Mouse (Mus musculus) limb, embryonic 12.5 days (tissue): ENCODE measurements around the gene Magi2. TPM values are rescaled to one million over a fixed set of nuclear protein-coding genes. Genes with fewer than 3 reads are reported as not detected.
A peak's percentile ranks its signal among the peaks of the same experiment; 100 is the strongest.

Experiments
- ATAC-seq: fragments of 200-750 bp; cut with Nextera tagmentation; 2 replicates; pipeline ENCODE4 v1.8.0; 2017; ENCODE audit warnings: low read depth, moderate TSS enrichment; ENCODE audit not compliant: insufficient number of reproducible peaks, insufficient read depth, low FRiP score, low TSS enrichment
- H3K27ac ChIP-seq: fragments of 300-500 bp; sonication (generic); 2 replicates; pipeline ENCODE4 v1.5.1; 2016; ENCODE audit warnings: mild to moderate bottlenecking, moderate library complexity
- H3K27me3 ChIP-seq: fragments of 300-500 bp; sonication (generic); 2 replicates; pipeline ENCODE4 v1.6.1; 2016; ENCODE audit warnings: mild to moderate bottlenecking, moderate library complexity
- H3K36me3 ChIP-seq: fragments of 300-500 bp; sonication (generic); 2 replicates; pipeline ENCODE4 v1.6.1; 2016; ENCODE audit warnings: mild to moderate bottlenecking, moderate library complexity
- H3K4me1 ChIP-seq: fragments of 300-500 bp; sonication (generic); replicated peaks from 2 replicates; pipeline ENCODE4 v1.6.1; 2016
- H3K4me2 ChIP-seq: fragments of 300-500 bp; sonication (generic); 2 replicates; pipeline ENCODE4 v1.6.1; 2016; ENCODE audit warnings: mild to moderate bottlenecking, moderate library complexity
- H3K4me3 ChIP-seq: fragments of 300-500 bp; sonication (generic); replicated peaks from 2 replicates; pipeline ENCODE4 v1.5.1; 2016; ENCODE audit warnings: mild to moderate bottlenecking
- H3K9ac ChIP-seq: fragments of 300-500 bp; sonication (generic); replicated peaks from 2 replicates; pipeline ENCODE4 v1.6.1; 2016; ENCODE audit warnings: mild to moderate bottlenecking, moderate library complexity
- H3K9me3 ChIP-seq: fragments of 300-500 bp; sonication (generic); 2 replicates; pipeline ENCODE4 v1.6.1; 2016; ENCODE audit warnings: mild to moderate bottlenecking, moderate library complexity
- WGBS: fragments of 180-500 bp; shearing (Covaris S2); methylation state at CpG from one replicate; pipeline ENCODE4 v1.1.7; 2016; 5-methylcytosine and 5-hydroxymethylcytosine counted together
- polyA plus RNA-seq: library from polyadenylated mRNA; unstranded; fragments of >200 nt; fragmentation: Nextera tagmentation; extraction: Ambion mirVana; gene quantifications from 2 replicates; pipeline ENCODE4 v1.2.1, GENCODE M21; 2016

Gene Magi2
- polyA plus RNA-seq, 1 experiment from 2014 or later, result 7.0 TPM

GRCm38 (mm10) chr5:20680833-20681530 lies 1454.1 kb downstream of the Magi2 start:
- Histone ChIP-seq H3K4me2 (no peak overlapping the region), H3K9ac (no peak overlapping the region), H3K4me1 (peaks cover 10% of the 10 kb centered on the region), H3K27me3 (no peaks in the 10 kb centered on the region), H3K4me3 (no peak overlapping the region), H3K27ac (no peak overlapping the region), H3K9me3 (no peaks in the 10 kb centered on the region), H3K36me3 (no peaks in the 10 kb centered on the region)
- WGBS, result 88% methylated on average over 15 of the region's 15 CpGs
- no peak for ATAC-seq

GRCm38 (mm10) chr5:20681660-20682059 lies 1454.8 kb downstream of the Magi2 start:
- Histone ChIP-seq H3K9me3 (no peaks in the 10 kb centered on the region), H3K27ac (no peak overlapping the region), H3K4me1 (peaks cover 4% of the 10 kb centered on the region), H3K27me3 (no peaks in the 10 kb centered on the region), H3K4me2 (no peak overlapping the region), H3K4me3 (no peak overlapping the region), H3K9ac (no peak overlapping the region), H3K36me3 (no peaks in the 10 kb centered on the region)
- WGBS, result 71% methylated on average over 10 of the region's 10 CpGs
- ATAC-seq, result no peak

GRCm38 (mm10) chr5:20682208-20682607 lies 1455.4 kb downstream of the Magi2 start:
- 62% methylated on average over 7 of the region's 7 CpGs for WGBS
- H3K9me3 ChIP-seq, result no peaks in the 10 kb centered on the region
- H3K27ac ChIP-seq, result no peak overlapping the region
- no peak for ATAC-seq
- H3K4me1 ChIP-seq, result no peaks in the 10 kb centered on the region
- no peak overlapping the region for H3K9ac ChIP-seq
- H3K4me2 ChIP-seq, result no peak overlapping the region
- H3K36me3 ChIP-seq, result no peaks in the 10 kb centered on the region
- H3K4me3 ChIP-seq, result no peak overlapping the region
- H3K27me3 ChIP-seq, result no peaks in the 10 kb centered on the region

- no peaks in the 10 kb centered on the region for H3K9me3 ChIP-seq
- ATAC-seq, result no peak
Observed at GRCm38 (mm10) chr5:20684112-20684511, 1457.3 kb downstream of the Magi2 start.

GRCm38 (mm10) chr5:20692230-20692629 lies 1465.4 kb downstream of the Magi2 start:
- Histone ChIP-seq H3K27ac (no peak overlapping the region), H3K9ac (no peak overlapping the region), H3K9me3 (peaks cover 16% of the 10 kb centered on the region; the same call in 1 of the 2 replicates), H3K4me1 (no peaks in the 10 kb centered on the region), H3K4me3 (no peak overlapping the region), H3K27me3 (no peaks in the 10 kb centered on the region), H3K4me2 (no peak overlapping the region), H3K36me3 (no peaks in the 10 kb centered on the region)
- no peak for ATAC-seq
- WGBS, result 96% methylated on average over 3 of the region's 3 CpGs

More at GRCm38 (mm10) chr5:20684112-20684511, 1457.3 kb downstream of the Magi2 start:
- WGBS, result 83% methylated on average over 6 of the region's 6 CpGs
- Histone ChIP-seq H3K36me3 (no peaks in the 10 kb centered on the region), H3K9ac (no peak overlapping the region), H3K4me2 (no peak overlapping the region), H3K27ac (no peak overlapping the region), H3K4me3 (no peak overlapping the region), H3K4me1 (no peaks in the 10 kb centered on the region), H3K27me3 (no peaks in the 10 kb centered on the region)

GRCm38 (mm10) chr5:20699116-20699515 lies 1472.3 kb downstream of the Magi2 start:
- WGBS, result 83% methylated on average over 5 of the region's 5 CpGs
- Histone ChIP-seq H3K36me3 (no peaks in the 10 kb centered on the region), H3K4me1 (no peaks in the 10 kb centered on the region), H3K9me3 (0 out of 2 replicates have a peak, but pooled peaks cover 3% of the 10 kb centered on the region), H3K27me3 (no peaks in the 10 kb centered on the region; the same call in 1 of the 2 replicates), H3K4me2 (no peak overlapping the region), H3K4me3 (no peak overlapping the region), H3K9ac (no peak overlapping the region), H3K27ac (no peak overlapping the region)
- no peak for ATAC-seq

GRCm38 (mm10) chr5:20701483-20702421 lies 1474.9 kb downstream of the Magi2 start:
- no peaks in the 10 kb centered on the region for H3K36me3 ChIP-seq
- H3K4me3 ChIP-seq, result peak overlapping the region; percentile 69
- peak overlapping the region; percentile 70 for H3K4me2 ChIP-seq
- H3K4me1 ChIP-seq, result 0 out of 2 replicates have a peak, but pooled peaks cover 3% of the 10 kb centered on the region
- under 1% methylated on average over 56 of the region's 57 CpGs for WGBS
- H3K27me3 ChIP-seq, result no peaks in the 10 kb centered on the region; the same call in 1 of the 2 replicates
- ATAC-seq, result peak; percentile 92
- peak overlapping the region; percentile 96 for H3K27ac ChIP-seq
- no peaks in the 10 kb centered on the region for H3K9me3 ChIP-seq
- H3K9ac ChIP-seq, result peak overlapping the region; percentile 96

GRCm38 (mm10) chr5:20702480-20703303 lies 1475.9 kb downstream of the Magi2 start:
- Histone ChIP-seq H3K4me2 (peak overlapping the region; percentile 70), H3K9ac (peak overlapping the region; percentile 96), H3K9me3 (no peaks in the 10 kb centered on the region), H3K4me3 (peak overlapping the region; percentile 69), H3K27ac (peak overlapping the region; percentile 96), H3K36me3 (no peaks in the 10 kb centered on the region), H3K4me1 (0 out of 2 replicates have a peak, but pooled peaks cover 3% of the 10 kb centered on the region), H3K27me3 (no peaks in the 10 kb centered on the region; the same call in 1 of the 2 replicates)
- WGBS, result 1% methylated on average over 55 of the region's 57 CpGs
- peak; percentile 67 for ATAC-seq

- H3K36me3 ChIP-seq, result no peaks in the 10 kb centered on the region
- no peaks in the 10 kb centered on the region; the same call in 1 of the 2 replicates for H3K27me3 ChIP-seq
- 0 out of 2 replicates have a peak, but pooled peaks cover 3% of the 10 kb centered on the region for H3K4me1 ChIP-seq
- H3K4me3 ChIP-seq, result peak overlapping the region; percentile 69
- H3K4me2 ChIP-seq, result peak overlapping the region; percentile 70
- H3K27ac ChIP-seq, result no peak overlapping the region
- 67% methylated on average over 5 of the region's 5 CpGs for whole genome bisulfite sequencing
- H3K9me3 ChIP-seq, result no peaks in the 10 kb centered on the region
- ATAC-seq, result no peak
- no peak overlapping the region for H3K9ac ChIP-seq
Observed at GRCm38 (mm10) chr5:20703304-20703700, 1476.5 kb downstream of the Magi2 start.

GRCm38 (mm10) chr5:20703971-20704575 lies 1477.2 kb downstream of the Magi2 start:
- Histone ChIP-seq H3K4me2 (no peak overlapping the region), H3K9ac (no peak overlapping the region), H3K27ac (no peak overlapping the region), H3K36me3 (no peaks in the 10 kb centered on the region), H3K27me3 (no peaks in the 10 kb centered on the region; the same call in 1 of the 2 replicates), H3K4me1 (0 out of 2 replicates have a peak, but pooled peaks cover 3% of the 10 kb centered on the region), H3K4me3 (no peak overlapping the region), H3K9me3 (no peaks in the 10 kb centered on the region)
- 87% methylated on average over 13 of the region's 13 CpGs for WGBS
- no peak for ATAC-seq
